Mouse (Mus musculus) myocyte (in vitro differentiated cells): ENCODE results near the gene Ushbp1.

Experiments used
- CEBPB ChIP-seq: IDR thresholded peaks from 2 replicates; pipeline ENCODE4 v1.6.1; 2011; ENCODE audit warnings: mild to moderate bottlenecking, moderate library complexity; ENCODE audit not compliant: poor library complexity, insufficient read depth, severe bottlenecking
- E2F4 ChIP-seq: IDR thresholded peaks from one replicate; pipeline ENCODE4 v1.6.1; 2011; ENCODE audit warnings: mild to moderate bottlenecking, control low read depth, moderate library complexity; ENCODE audit not compliant: insufficient read depth
- MAX ChIP-seq: IDR thresholded peaks from one replicate; pipeline ENCODE4 v1.6.1; 2011; ENCODE audit warnings: low read depth, mild to moderate bottlenecking, control low read depth
- MYOD1 ChIP-seq, 3 experiments: IDR thresholded peaks; one replicate each; pipeline ENCODE4 v1.6.1; 2011; ENCODE audit warnings: control low read depth in 2 of 3, low read depth in 2 of 3, mild to moderate bottlenecking in 2 of 3, moderate library complexity in 1 of 3; ENCODE audit not compliant: insufficient read length in 2 of 3, control insufficient read depth in 1 of 3
- MYOG ChIP-seq, 3 experiments: IDR thresholded peaks; one replicate each; pipeline ENCODE4 v1.6.1; 2011; ENCODE audit warnings: control low read depth in 2 of 3, low read depth in 2 of 3, mild to moderate bottlenecking in 2 of 3; ENCODE audit not compliant: insufficient read length in 2 of 3, control insufficient read depth in 1 of 3, insufficient read depth in 1 of 3
- POLR2A ChIP-seq: IDR thresholded peaks from one replicate; pipeline ENCODE4 v1.6.1; 2011; ENCODE audit warnings: low read depth, mild to moderate bottlenecking, control low read depth, moderate library complexity; ENCODE audit not compliant: insufficient read length
- POLR2AphosphoS2 ChIP-seq: IDR thresholded peaks from one replicate; pipeline ENCODE4 v1.6.1; 2011; ENCODE audit warnings: low read depth, control low read depth; ENCODE audit not compliant: insufficient read length
- REST ChIP-seq: IDR thresholded peaks from one replicate; pipeline ENCODE4 v1.6.1; 2011; ENCODE audit warnings: mild to moderate bottlenecking, control low read depth, moderate library complexity; ENCODE audit not compliant: insufficient read depth, insufficient read length
- SRF ChIP-seq: IDR thresholded peaks from one replicate; pipeline ENCODE4 v1.6.1; 2011; ENCODE audit warnings: low read depth; ENCODE audit not compliant: control insufficient read depth, insufficient read length
- TCF12 ChIP-seq: IDR thresholded peaks from one replicate; pipeline ENCODE4 v1.6.1; 2011; ENCODE audit warnings: mild to moderate bottlenecking, control low read depth; ENCODE audit not compliant: poor library complexity, insufficient read depth, severe bottlenecking
- TCF3 ChIP-seq: IDR thresholded peaks from one replicate; pipeline ENCODE4 v1.6.1; 2011; ENCODE audit warnings: low read depth, control low read depth; ENCODE audit not compliant: insufficient read length
- USF1 ChIP-seq: IDR thresholded peaks from one replicate; pipeline ENCODE4 v1.6.1; 2011; ENCODE audit warnings: low read depth, mild to moderate bottlenecking, control low read depth, moderate library complexity

GRCm38 (mm10) chr8:71383860-71384259 lies 11.7 kb downstream of the Ushbp1 start:
- TF ChIP-seq CEBPB = no peak
- no peak for TF ChIP-seq USF1
- TF ChIP-seq MAX = no peak
- peak in 1 of 3 experiments; percentile 51 for TF ChIP-seq MYOG (IDR thresholded peaks at IDR 0.05; ENCODE audit: control insufficient read depth in 1 of 3, insufficient read depth in 1 of 3, insufficient read length in 2 of 3, low read depth in 2 of 3)
- peak in 1 of 3 experiments; percentile 21 for TF ChIP-seq MYOD1 (IDR thresholded peaks at IDR 0.05; ENCODE audit: control insufficient read depth in 1 of 3, insufficient read length in 2 of 3, low read depth in 2 of 3)
- TF ChIP-seq TCF12 = no peak
- TF ChIP-seq POLR2A = no peak
- no peak for TF ChIP-seq TCF3
- TF ChIP-seq SRF = no peak
- TF ChIP-seq E2F4 = no peak
- TF ChIP-seq POLR2AphosphoS2 = no peak
- no peak for TF ChIP-seq REST
